Mouse (Mus musculus): ENCODE results near the gene Timm8a1. TPM values are rescaled to one million over a fixed set of nuclear protein-coding genes. Genes with fewer than 3 reads are reported as not detected.
A peak's percentile ranks its signal among the peaks of the same experiment; 100 is the strongest.

Timm8a1 gene
- polyA plus RNA-seq, 1 experiment = 0.66 TPM

DNA sequence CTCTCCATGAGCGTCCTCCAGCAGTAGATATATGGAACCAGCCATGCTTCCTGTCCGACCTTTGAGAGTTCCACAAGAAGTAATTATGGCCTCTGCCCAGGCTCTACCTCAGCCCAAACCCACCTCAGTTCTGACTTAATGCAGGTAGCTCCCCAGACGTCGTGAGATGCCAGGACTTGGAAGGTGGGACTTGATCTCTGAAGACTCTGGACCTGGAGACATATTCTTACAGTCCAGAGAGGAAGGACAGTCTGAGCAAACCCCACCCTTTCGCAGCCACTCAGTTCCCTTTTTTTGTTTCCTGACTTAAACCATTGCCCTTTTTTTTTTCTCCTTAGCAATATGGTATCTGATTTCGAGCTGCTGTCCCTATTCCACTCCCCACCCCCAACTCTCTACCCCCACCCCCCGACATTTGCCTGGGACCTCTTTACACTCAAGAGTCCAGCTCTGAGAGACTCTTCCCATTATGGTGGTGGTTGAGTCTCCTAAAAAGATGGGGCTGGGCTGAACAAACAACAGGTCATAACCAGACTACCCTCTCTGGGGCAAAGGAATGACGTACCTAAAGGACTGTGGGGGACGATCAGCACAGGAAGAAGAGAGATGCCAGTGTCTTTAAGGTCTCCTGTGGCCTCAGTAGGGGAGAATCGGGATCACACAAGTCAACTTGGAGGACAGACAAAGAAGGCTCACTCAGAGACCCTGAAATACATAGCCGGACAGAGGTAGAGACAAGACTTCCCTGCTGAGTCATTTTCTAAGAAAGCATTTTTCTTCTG, 41.4 kb upstream of the Timm8a1 start, which contains the start of gene Btk:
Gene Btk (minus strand): TSS at position 683 of the 782 bp plus-strand sequence.
- H3K27me3 ChIP-seq (ENCODE audit: control insufficient read depth, insufficient read depth, low read length) = no peaks in the 10 kb centered on the region
- peak within 1 kb of the TSS; percentile 65 for H3K27ac ChIP-seq (ENCODE audit: insufficient read depth, low read depth, low read length)
- H3K4me1 ChIP-seq (ENCODE audit: control insufficient read depth, insufficient read depth, insufficient read length, low read length) = no peaks in the 10 kb centered on the region
- WGBS = 83% methylated on average over 11 of the region's 11 CpGs
- TF ChIP-seq POLR2A (IDR thresholded peaks at IDR 0.05; ENCODE audit: low read depth, low read length) (no peak), CTCF (IDR thresholded peaks at IDR 0.05; ENCODE audit: extremely low read depth, insufficient read length, insufficient replicate concordance, low read depth, low read length) (no peak)
- no peaks in the 10 kb centered on the region for H3K36me3 ChIP-seq (ENCODE audit: control insufficient read depth, insufficient read depth, low read length)
- peak within 1 kb of the TSS; percentile 57 for H3K4me3 ChIP-seq (ENCODE audit: low read depth, low read length)

DNA sequence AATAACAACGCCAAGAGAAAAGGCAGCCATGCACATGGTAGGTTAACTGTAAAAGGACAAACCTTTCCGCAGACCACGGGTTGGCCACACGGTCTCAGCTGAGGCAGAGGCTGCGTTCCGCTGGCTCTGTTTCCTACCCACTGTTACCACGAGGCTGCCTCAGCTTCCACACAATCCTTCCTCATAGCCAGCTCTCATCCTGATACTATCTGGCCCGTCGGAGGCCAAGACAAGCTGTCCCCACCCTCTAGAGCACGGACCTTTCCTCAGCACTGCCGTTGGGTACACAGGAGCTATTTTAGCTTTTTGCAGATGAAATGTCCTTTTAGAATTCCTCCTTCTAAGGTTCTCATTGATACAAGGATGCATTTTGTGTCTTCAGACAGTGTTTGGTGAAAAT, 40.6 kb upstream of the Timm8a1 start:
- Histone ChIP-seq H3K27me3 (ENCODE audit: control insufficient read depth, insufficient read depth, low read length) (no peaks in the 10 kb centered on the region), H3K27ac (ENCODE audit: insufficient read depth, low read depth, low read length) (peak overlapping the region; percentile 65; the same call in 1 of the 2 replicates), H3K4me3 (ENCODE audit: low read depth, low read length) (peak overlapping the region; percentile 57), H3K4me1 (ENCODE audit: control insufficient read depth, insufficient read depth, insufficient read length, low read length) (no peaks in the 10 kb centered on the region), H3K36me3 (ENCODE audit: control insufficient read depth, insufficient read depth, low read length) (no peaks in the 10 kb centered on the region)
- WGBS = 76% methylated on average over 10 of the region's 11 CpGs
- TF ChIP-seq POLR2A (IDR thresholded peaks at IDR 0.05; ENCODE audit: low read depth, low read length) = no peak
- no peak for TF ChIP-seq CTCF (IDR thresholded peaks at IDR 0.05; ENCODE audit: extremely low read depth, insufficient read length, insufficient replicate concordance, low read depth, low read length)

DNA sequence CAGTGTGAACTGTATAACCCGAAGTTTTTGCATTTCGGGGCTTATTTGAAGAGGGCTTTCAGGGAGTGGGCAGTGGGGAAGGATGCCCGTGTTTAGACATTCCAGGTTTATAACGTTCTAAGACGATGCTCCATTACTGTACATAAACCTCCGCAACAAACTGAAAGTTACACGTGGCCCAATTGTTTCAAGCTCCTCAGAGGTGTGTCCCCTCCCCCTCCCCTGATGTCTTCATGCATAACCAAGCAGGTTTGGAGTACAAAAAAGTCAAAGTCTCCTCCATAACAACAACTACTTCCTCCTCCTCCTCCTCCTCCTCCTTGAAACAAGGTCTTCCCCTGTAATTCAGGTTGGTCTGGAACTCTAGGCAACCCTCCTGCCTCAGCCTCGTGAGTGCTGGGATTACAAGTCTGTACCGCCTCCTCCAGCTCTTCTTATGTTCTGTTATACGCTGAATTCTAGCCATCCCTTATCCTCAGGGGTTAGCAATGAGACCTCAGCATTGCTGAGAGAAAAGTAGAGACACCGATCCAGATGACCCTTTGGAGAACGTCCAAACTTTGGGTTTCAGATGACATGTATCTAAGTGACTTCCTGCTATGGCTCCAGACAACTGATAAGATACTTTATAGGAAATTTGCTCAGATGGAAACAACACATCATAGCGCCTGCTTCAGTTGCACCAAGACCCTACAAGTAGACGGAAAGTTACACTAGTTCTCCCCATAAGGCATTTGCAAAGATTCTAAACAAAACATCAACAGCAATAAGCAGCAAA, 39.1 kb upstream of the Timm8a1 start:
- WGBS = 75% methylated on average over 14 of the region's 14 CpGs
- Histone ChIP-seq H3K27ac (ENCODE audit: insufficient read depth, low read depth, low read length) (peak overlapping the region; percentile 22; the same call in 1 of the 2 replicates), H3K27me3 (ENCODE audit: control insufficient read depth, insufficient read depth, low read length) (no peaks in the 10 kb centered on the region), H3K4me3 (ENCODE audit: low read depth, low read length) (no peak overlapping the region), H3K4me1 (ENCODE audit: control insufficient read depth, insufficient read depth, insufficient read length, low read length) (no peaks in the 10 kb centered on the region), H3K36me3 (ENCODE audit: control insufficient read depth, insufficient read depth, low read length) (no peaks in the 10 kb centered on the region)
- TF ChIP-seq POLR2A (IDR thresholded peaks at IDR 0.05; ENCODE audit: low read depth, low read length) (no peak), CTCF (IDR thresholded peaks at IDR 0.05; ENCODE audit: extremely low read depth, insufficient read length, insufficient replicate concordance, low read depth, low read length) (no peak)

DNA sequence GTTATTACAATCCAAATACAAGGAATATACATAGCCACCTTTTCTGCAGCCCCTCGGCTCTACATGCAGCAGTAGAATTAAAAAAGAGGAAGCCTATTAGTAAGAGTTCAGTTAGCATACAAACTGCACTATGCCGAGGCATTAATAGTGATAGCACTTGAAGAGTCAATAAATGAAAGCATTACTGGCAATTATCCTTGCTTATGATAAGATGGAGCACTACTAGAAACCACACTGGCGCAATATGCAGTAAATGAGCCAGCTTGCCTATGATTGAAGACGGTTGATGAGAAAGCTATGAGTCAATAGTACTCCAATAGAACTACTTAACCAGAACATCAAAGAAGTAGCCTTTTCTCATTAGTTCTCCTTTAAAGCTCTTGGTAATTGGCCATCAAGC, 36.2 kb upstream of the Timm8a1 start:
- no peak overlapping the region for H3K4me3 ChIP-seq (ENCODE audit: low read depth, low read length)
- no peaks in the 10 kb centered on the region for H3K36me3 ChIP-seq (ENCODE audit: control insufficient read depth, insufficient read depth, low read length)
- TF ChIP-seq CTCF (IDR thresholded peaks at IDR 0.05; ENCODE audit: extremely low read depth, insufficient read length, insufficient replicate concordance, low read depth, low read length) (no peak), POLR2A (IDR thresholded peaks at IDR 0.05; ENCODE audit: low read depth, low read length) (no peak)
- no peaks in the 10 kb centered on the region for H3K27me3 ChIP-seq (ENCODE audit: control insufficient read depth, insufficient read depth, low read length)
- WGBS = 47% methylated on average over 4 of the region's 4 CpGs
- H3K27ac ChIP-seq (ENCODE audit: insufficient read depth, low read depth, low read length) = no peak overlapping the region
- no peaks in the 10 kb centered on the region for H3K4me1 ChIP-seq (ENCODE audit: control insufficient read depth, insufficient read depth, insufficient read length, low read length)

DNA sequence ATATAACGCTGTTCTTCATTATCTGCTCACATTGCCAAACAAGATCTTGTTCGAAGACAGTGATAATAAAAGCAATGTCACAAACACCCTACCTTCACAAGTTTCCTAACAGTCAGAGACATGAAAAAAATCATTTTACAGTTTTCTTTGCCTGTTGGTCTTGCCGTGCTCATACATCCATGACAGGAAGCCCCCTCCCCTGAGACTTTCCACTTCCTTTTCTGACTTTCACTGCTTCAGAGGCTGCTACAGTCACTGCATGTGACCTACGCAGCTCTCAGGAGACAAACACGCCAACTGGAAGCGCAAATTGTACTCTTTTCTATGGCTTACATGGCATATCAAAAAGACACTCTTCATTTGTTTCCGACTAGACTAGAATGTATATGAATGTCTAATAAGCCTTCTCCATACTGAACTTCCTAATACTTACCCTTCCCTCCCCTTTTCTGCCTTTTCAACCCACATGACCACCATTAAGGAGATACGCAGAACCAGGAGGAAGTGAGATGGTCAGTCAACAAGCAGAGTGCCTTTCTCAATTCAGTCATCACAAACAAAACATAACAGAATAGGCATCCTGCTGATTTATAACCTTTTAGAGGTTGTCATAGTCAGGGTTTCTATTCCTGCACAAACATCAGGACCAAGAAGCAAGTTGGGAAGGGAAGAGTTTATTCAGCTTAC, 25.0 kb upstream of the Timm8a1 start:
- no peaks in the 10 kb centered on the region for H3K27me3 ChIP-seq (ENCODE audit: control insufficient read depth, insufficient read depth, low read length)
- no peak overlapping the region for H3K27ac ChIP-seq (ENCODE audit: insufficient read depth, low read depth, low read length)
- no peaks in the 10 kb centered on the region for H3K36me3 ChIP-seq (ENCODE audit: control insufficient read depth, insufficient read depth, low read length)
- TF ChIP-seq CTCF (IDR thresholded peaks at IDR 0.05; ENCODE audit: extremely low read depth, insufficient read length, insufficient replicate concordance, low read depth, low read length) = no peak
- TF ChIP-seq POLR2A (IDR thresholded peaks at IDR 0.05; ENCODE audit: low read depth, low read length) = no peak
- WGBS = 73% methylated on average over 8 of the region's 8 CpGs
- H3K4me1 ChIP-seq (ENCODE audit: control insufficient read depth, insufficient read depth, insufficient read length, low read length) = no peaks in the 10 kb centered on the region
- no peak overlapping the region for H3K4me3 ChIP-seq (ENCODE audit: low read depth, low read length)

DNA sequence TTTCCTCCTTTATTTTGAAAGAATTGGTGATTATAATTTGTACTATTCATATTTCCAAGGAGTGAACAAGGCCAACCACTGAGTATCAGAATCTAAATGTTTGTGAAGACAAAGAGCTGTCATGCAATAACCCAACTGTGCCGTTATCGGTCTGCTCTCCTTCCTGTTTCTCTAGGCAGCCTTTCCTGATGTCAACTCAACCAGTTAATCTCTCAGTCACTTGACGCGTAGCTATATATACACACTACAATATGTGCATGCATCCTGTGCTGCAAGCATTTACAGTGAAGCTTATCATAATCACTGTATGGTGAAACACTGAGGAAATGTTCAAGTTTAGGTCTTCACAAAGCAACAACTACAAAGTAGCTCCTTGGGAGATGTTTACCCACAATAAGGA, 22.7 kb upstream of the Timm8a1 start:
- WGBS = 83% methylated on average over 4 of the region's 4 CpGs
- Histone ChIP-seq H3K36me3 (ENCODE audit: control insufficient read depth, insufficient read depth, low read length) (no peaks in the 10 kb centered on the region), H3K27ac (ENCODE audit: insufficient read depth, low read depth, low read length) (no peak overlapping the region), H3K4me1 (ENCODE audit: control insufficient read depth, insufficient read depth, insufficient read length, low read length) (no peaks in the 10 kb centered on the region), H3K4me3 (ENCODE audit: low read depth, low read length) (no peak overlapping the region), H3K27me3 (ENCODE audit: control insufficient read depth, insufficient read depth, low read length) (no peaks in the 10 kb centered on the region)
- no peak for TF ChIP-seq POLR2A (IDR thresholded peaks at IDR 0.05; ENCODE audit: low read depth, low read length)
- TF ChIP-seq CTCF (IDR thresholded peaks at IDR 0.05; ENCODE audit: extremely low read depth, insufficient read length, insufficient replicate concordance, low read depth, low read length) = no peak

All from small intestine, adult 2 months (tissue).